Mouse (Mus musculus): ENCODE data around the gene Gm8947. TPM values are rescaled to one million over a fixed set of nuclear protein-coding genes. Genes with fewer than 3 reads are reported as not detected.

The Gm8947 gene
- not detected for total RNA-seq (2023)

GRCm38 (mm10) chr1:151192075-151192474, at the start of gene Gm8947:
Gene Gm8947 (plus strand): TSS chr1:151192376.

GRCm38 (mm10) chr1:151182266-151182665, 9.9 kb upstream of the Gm8947 start, which contains the start of gene Gm47985:
Gene Gm47985 (plus strand): TSS chr1:151182537.

GRCm38 (mm10) chr1:151198120-151198519, 5.9 kb downstream of the Gm8947 start, which contains the start of gene Gm47995:
Gene Gm47995 (plus strand): TSS chr1:151198448.

GRCm38 (mm10) chr1:151203818-151204217, 11.6 kb downstream of the Gm8947 start, which contains the start of gene 3110040M04Rik:
Gene 3110040M04Rik (plus strand): TSS chr1:151204121.

GRCm38 (mm10) chr1:151209824-151210355, 17.7 kb downstream of the Gm8947 start, which contains the start of gene Gm47996:
Gene Gm47996 (plus strand): TSS chr1:151210131.

Other genes starting within 250 kb of the Gm8947 start
- not detected for gene Hmcn1, start 198.9 kb upstream of the Gm8947 start, total RNA-seq (2023)
- gene Gm47985, start 9.8 kb upstream of the Gm8947 start, total RNA-seq (2023) = not detected
- gene Gm47995, start 6.1 kb downstream of the Gm8947 start, total RNA-seq (2023) = not detected
- gene 3110040M04Rik, start 11.7 kb downstream of the Gm8947 start, total RNA-seq (2023) = not detected
- not detected for gene Gm47996, start 17.8 kb downstream of the Gm8947 start, total RNA-seq (2023)
- gene Ivns1abp, start 152.1 kb downstream of the Gm8947 start, total RNA-seq (2023) = 100 to 1,000 TPM; 354 to 380 TPM
- gene Swt1, start 236.1 kb downstream of the Gm8947 start, total RNA-seq (2023) = 10 to 100 TPM; 36.3 to 37.6 TPM
- 10 to 100 TPM; 44.9 to 49.4 TPM for gene Trmt1l, start 236.2 kb downstream of the Gm8947 start, total RNA-seq (2023)